In genomic region chr10:20929607-20930006, GRCm38 (mm10) we compare ENCODE assay signal across 25 mouse cellular contexts.
"Had no signal": no experiment of that assay in that cellular context is flagged by ENCODE, and none has a peak within 500 bp of the region (broad histone marks: within the 10 kb centered on the region; RNA-seq: fewer than 3 reads in every experiment).

No protein-coding gene starts in this region.

- H3K4me3 ChIP-seq: gastrocnemius, adult 2 months; heart, embryonic 10.5 days; heart, embryonic 12.5 days; hindbrain, embryonic 10.5 days; hindbrain, embryonic 12.5 days; intestine, embryonic 15.5 days; kidney, embryonic 15.5 days; limb, embryonic 13.5 days had no signal

- H3K9me3 ChIP-seq: heart, embryonic 10.5 days; heart, embryonic 12.5 days; hindbrain, embryonic 10.5 days; hindbrain, embryonic 12.5 days; intestine, embryonic 15.5 days; kidney, embryonic 15.5 days; limb, embryonic 13.5 days had no signal

- H3K27me3 ChIP-seq: heart, embryonic 12.5 days; hindbrain, embryonic 12.5 days; intestine, embryonic 15.5 days; kidney, embryonic 15.5 days; limb, embryonic 13.5 days had no signal

- H3K36me3 ChIP-seq: heart, embryonic 10.5 days; heart, embryonic 12.5 days; hindbrain, embryonic 10.5 days; hindbrain, embryonic 12.5 days; intestine, embryonic 15.5 days; kidney, embryonic 15.5 days; limb, embryonic 13.5 days had no signal

- H3K27ac ChIP-seq: gastrocnemius, adult 2 months; heart, embryonic 10.5 days; hindbrain, embryonic 10.5 days; hindbrain, embryonic 12.5 days; hindbrain, embryonic 14.5 days; intestine, embryonic 15.5 days; kidney, embryonic 15.5 days; kidney, postnatal 0 days; limb, embryonic 13.5 days had no signal

- H3K4me2 ChIP-seq: heart, embryonic 12.5 days; hindbrain, embryonic 12.5 days; hindbrain, embryonic 14.5 days; intestine, embryonic 15.5 days; kidney, embryonic 15.5 days; limb, embryonic 13.5 days had no signal

- H3K9ac ChIP-seq: heart, embryonic 12.5 days; hindbrain, embryonic 12.5 days; hindbrain, embryonic 14.5 days; intestine, embryonic 15.5 days; kidney, embryonic 15.5 days; limb, embryonic 13.5 days had no signal

- H3K4me1 ChIP-seq: heart, embryonic 10.5 days; heart, embryonic 12.5 days; hindbrain, embryonic 10.5 days; hindbrain, embryonic 12.5 days; intestine, embryonic 15.5 days; kidney, embryonic 15.5 days; limb, embryonic 13.5 days had no signal

- DNase-seq: gastrocnemius, adult 2 months; gastrocnemius, postnatal 10 days; gastrocnemius, postnatal 25 days; heart, adult 18-20 months; heart, postnatal 10 days; heart, postnatal 4 days; kidney, adult 2 months; kidney, adult 9 months; kidney, postnatal 14 days; kidney, postnatal 36 days; layer of hippocampus, adult 9-11 months; layer of hippocampus, postnatal 36 days; left cerebral cortex, postnatal 4 days had no signal

- ATAC-seq: hindbrain, embryonic 16.5 days; inflammation-experienced regulatory T-cells, adult 6 months; intestine, embryonic 15.5 days; intestine, postnatal 0 days had no signal
